Mouse (Mus musculus): ENCODE measurements around the gene Gm17542. TPM values are rescaled to one million over a fixed set of nuclear protein-coding genes. Genes with fewer than 3 reads are reported as not detected.

Gene Gm17542
- polyA plus RNA-seq, 1 experiment from 2014 or later = not detected

- H3K27ac ChIP-seq = no peak within 1 kb of the TSS
- ATAC-seq (ENCODE audit: low FRiP score, low read depth) = peak; percentile 76
- H3K4me2 ChIP-seq (replicated peaks) = peak within 1 kb of the TSS; percentile 57
- H3K9ac ChIP-seq = no peak within 1 kb of the TSS
- H3K4me1 ChIP-seq = 0 out of 2 replicates have a peak, but pooled peaks cover 3% of the 10 kb centered on the region
- H3K27me3 ChIP-seq (replicated peaks) = no peaks in the 10 kb centered on the region
- no peaks in the 10 kb centered on the region for H3K9me3 ChIP-seq
- 5% methylated on average over 20 of the region's 20 CpGs for WGBS
- no peaks in the 10 kb centered on the region for H3K36me3 ChIP-seq
- 0 out of 2 replicates have a peak within 1 kb of the TSS, but pooled peaks have one; percentile 19 for H3K4me3 ChIP-seq
Measured at GRCm38 (mm10) chr10:58675533-58675932, 42.5 kb downstream of the Gm17542 start, which contains the start of gene Edar. Gene Edar, minus strand, starts transcription at chr10:58675654.

- Histone ChIP-seq H3K36me3 (no peaks in the 10 kb centered on the region), H3K9me3 (no peaks in the 10 kb centered on the region), H3K4me3 (no peak overlapping the region), H3K27me3 (replicated peaks) (no peaks in the 10 kb centered on the region), H3K9ac (no peak overlapping the region), H3K4me1 (0 out of 2 replicates have a peak, but pooled peaks cover 3% of the 10 kb centered on the region), H3K27ac (no peak overlapping the region), H3K4me2 (replicated peaks) (peak overlapping the region; percentile 14; the same call in 1 of the 2 replicates)
- peak; percentile 64 for ATAC-seq (ENCODE audit: low FRiP score, low read depth)
- 32% methylated on average over 15 of the region's 15 CpGs for WGBS
Measured at GRCm38 (mm10) chr10:58673278-58674061, 44.5 kb downstream of the Gm17542 start.

GRCm38 (mm10) chr10:58672557-58673277, 45.3 kb downstream of the Gm17542 start:
- H3K4me2 ChIP-seq (replicated peaks) = peak overlapping the region; percentile 14; the same call in 1 of the 2 replicates
- no peak overlapping the region for H3K4me3 ChIP-seq
- WGBS = 35% methylated on average over 10 of the region's 10 CpGs
- H3K9ac ChIP-seq = no peak overlapping the region
- no peaks in the 10 kb centered on the region for H3K9me3 ChIP-seq
- 0 out of 2 replicates have a peak, but pooled peaks cover 3% of the 10 kb centered on the region for H3K4me1 ChIP-seq
- H3K27ac ChIP-seq = no peak overlapping the region
- H3K27me3 ChIP-seq (replicated peaks) = no peaks in the 10 kb centered on the region
- no peaks in the 10 kb centered on the region for H3K36me3 ChIP-seq
- peak; percentile 60; the same call in 1 of the 2 replicates for ATAC-seq (ENCODE audit: low FRiP score, low read depth)

GRCm38 (mm10) chr10:58663868-58664267, 54.1 kb downstream of the Gm17542 start:
- Histone ChIP-seq H3K27me3 (replicated peaks) (no peaks in the 10 kb centered on the region), H3K27ac (no peak overlapping the region)
- ATAC-seq (ENCODE audit: low FRiP score, low read depth) = no peak

More at GRCm38 (mm10) chr10:58663868-58664267, 54.1 kb downstream of the Gm17542 start:
- Histone ChIP-seq H3K9me3 (no peaks in the 10 kb centered on the region), H3K4me3 (no peak overlapping the region), H3K36me3 (no peaks in the 10 kb centered on the region), H3K4me1 (no peaks in the 10 kb centered on the region), H3K9ac (no peak overlapping the region), H3K4me2 (replicated peaks) (no peak overlapping the region)
- WGBS = 87% methylated on average over 5 of the region's 5 CpGs

Other genes with a start within 250 kb of the Gm17542 start
- 11.4 and 11.5 TPM in 2 replicates for gene Ccdc138, start 220.3 kb downstream of the Gm17542 start, polyA plus RNA-seq (2016; fragmentation: Nextera tagmentation; extraction: Ambion mirVana)
- 0.15 TPM in 1 of 2 replicates, not detected in the other for gene Edar, start 42.6 kb downstream of the Gm17542 start, polyA plus RNA-seq (2016; fragmentation: Nextera tagmentation; extraction: Ambion mirVana)
- 3.6 and 6.3 TPM in 2 replicates for gene Sh3rf3, start 95.1 kb upstream of the Gm17542 start, polyA plus RNA-seq (2016; fragmentation: Nextera tagmentation; extraction: Ambion mirVana)

Measured in neural tube, embryonic 12.5 days (tissue).